Mouse (Mus musculus): Measurements from ENCODE around the gene Enpp3. TPM values are rescaled to one million over a fixed set of nuclear protein-coding genes. Genes with fewer than 3 reads are reported as not detected.

Gene Enpp3
- polyA plus RNA-seq, 1 experiment from 2014 or later: 6.2 TPM

Other genes with a start within 250 kb of the Enpp3 start
- 25.3 and 40.2 TPM in 2 replicates for gene Ccn2, start 247.4 kb downstream of the Enpp3 start, polyA plus RNA-seq (2015; fragmentation: Nextera tagmentation; extraction: Ambion mirVana)
- gene Enpp1, start 130.7 kb downstream of the Enpp3 start, polyA plus RNA-seq (2015; fragmentation: Nextera tagmentation; extraction: Ambion mirVana): 3.2 and 5.1 TPM in 2 replicates
- gene Med23, start 27.2 kb upstream of the Enpp3 start, polyA plus RNA-seq (2015; fragmentation: Nextera tagmentation; extraction: Ambion mirVana): 25.7 and 25.8 TPM in 2 replicates
- 3.9 and 4.6 TPM in 2 replicates for gene Arg1, start 84.7 kb upstream of the Enpp3 start, polyA plus RNA-seq (2015; fragmentation: Nextera tagmentation; extraction: Ambion mirVana)